Comparison of ENCODE assay signal across 8 mouse cellular contexts in genomic region chr10:128546787-128547186, GRCm38 (mm10). TPM values are rescaled to one million over a fixed set of nuclear protein-coding genes. Genes with fewer than 3 reads are reported as not detected.
A peak's percentile ranks its signal among the peaks of the same experiment; 100 is the strongest.
DNase-seq lines count a peak whose midpoint lies in the region; ATAC-seq and TF ChIP-seq lines count a peak whose summit lies in the region.

No protein-coding gene starts in this region.

- peak overlapping the region; percentile 91 for H3K4me2 ChIP-seq in lung, embryonic 16.5 days (ENCODE audit: low read depth, low read length)
- H3K4me2 ChIP-seq in neural tube, embryonic 15.5 days = peak overlapping the region; percentile 85

- TF ChIP-seq POLR2A in embryonic fibroblast, embryonic 13.5 days (IDR thresholded peaks at IDR 0.05; ENCODE audit: low read depth, low read length) = no peak

- H3K4me3 ChIP-seq in lung, embryonic 16.5 days (ENCODE audit: low read length) = peak overlapping the region; percentile 88
- peak overlapping the region; percentile 77 for H3K4me3 ChIP-seq in embryonic fibroblast, embryonic 13.5 days (ENCODE audit: insufficient read depth, low read length)
- H3K4me3 ChIP-seq in limb, embryonic 10.5 days = peak overlapping the region; percentile 83
- peak overlapping the region; percentile 71 for H3K4me3 ChIP-seq in neural tube, embryonic 15.5 days (replicated peaks)

- ATAC-seq in lung, embryonic 16.5 days (ENCODE audit: low read depth) = no peak
- ATAC-seq in neural tube, embryonic 15.5 days (ENCODE audit: low FRiP score) = no peak

- intact Hi-C loops in left cerebral cortex, postnatal 14 days (cut with DNase I) = loop anchor here (10.0 kb wide), 1 partner anchor 172 kb away; the partner anchor contains the start of gene Ankrd52

- peak overlapping the region; percentile 78 for H3K9ac ChIP-seq in lung, embryonic 16.5 days (ENCODE audit: low read length)
- H3K9ac ChIP-seq in neural tube, embryonic 15.5 days (replicated peaks) = peak overlapping the region; percentile 72

- H3K27ac ChIP-seq in lung, embryonic 16.5 days (ENCODE audit: low read length) = peak overlapping the region; percentile 97
- peak overlapping the region; percentile 87 for H3K27ac ChIP-seq in embryonic fibroblast, embryonic 13.5 days (ENCODE audit: insufficient read depth, low read length)
- peak overlapping the region; percentile 91 for H3K27ac ChIP-seq in limb, embryonic 10.5 days
- peak overlapping the region; percentile 98 for H3K27ac ChIP-seq in neural tube, embryonic 15.5 days (replicated peaks)

- 17% methylated on average over 7 of the region's 7 CpGs for WGBS in lung, embryonic 16.5 days
- 32% methylated on average over 7 of the region's 7 CpGs for WGBS in limb, embryonic 10.5 days
- 31% methylated on average over 7 of the region's 7 CpGs for WGBS in neural tube, embryonic 15.5 days

- no peak for DNase-seq in lung, postnatal 14 days
- DNase-seq in limb, embryonic 10.5 days (ENCODE audit: low spot score) = no peak
- no peak for DNase-seq in urinary bladder, postnatal 4 days (ENCODE audit: low spot score in 2 of 2)
- DNase-seq in left cerebral cortex, postnatal 14 days (ENCODE audit: low spot score in 2 of 2) = no peak
- DNase-seq in kidney, adult 18-20 months = no peak

- H3K9me3 ChIP-seq in lung, embryonic 16.5 days (ENCODE audit: control insufficient read depth, low read length) = no peaks in the 10 kb centered on the region
- no peaks in the 10 kb centered on the region for H3K9me3 ChIP-seq in limb, embryonic 10.5 days (replicated peaks)
- H3K9me3 ChIP-seq in neural tube, embryonic 15.5 days (replicated peaks) = no peaks in the 10 kb centered on the region

- no peak for TF ChIP-seq CTCF in embryonic fibroblast, embryonic 13.5 days (IDR thresholded peaks at IDR 0.05; ENCODE audit: borderline replicate concordance, insufficient read depth, low read length)

- peaks cover 10% of the 10 kb centered on the region for H3K4me1 ChIP-seq in lung, embryonic 16.5 days (replicated peaks; ENCODE audit: control insufficient read depth, insufficient read depth, low read length)
- H3K4me1 ChIP-seq in embryonic fibroblast, embryonic 13.5 days (ENCODE audit: control insufficient read depth, insufficient read depth, low read length) = peaks cover 2% of the 10 kb centered on the region; the same call in 1 of the 2 replicates
- H3K4me1 ChIP-seq in limb, embryonic 10.5 days = peaks cover 26% of the 10 kb centered on the region
- peaks cover 34% of the 10 kb centered on the region for H3K4me1 ChIP-seq in neural tube, embryonic 15.5 days

- no peaks in the 10 kb centered on the region for H3K27me3 ChIP-seq in lung, embryonic 16.5 days (ENCODE audit: control insufficient read depth, insufficient read depth, low read depth, low read length)
- H3K27me3 ChIP-seq in limb, embryonic 10.5 days (ENCODE audit: low read depth, poor library complexity, severe bottlenecking) = no peaks in the 10 kb centered on the region
- no peaks in the 10 kb centered on the region for H3K27me3 ChIP-seq in neural tube, embryonic 15.5 days (replicated peaks)

- peaks cover 28% of the 10 kb centered on the region for H3K36me3 ChIP-seq in lung, embryonic 16.5 days (ENCODE audit: control insufficient read depth, insufficient read depth, low read length)
- peaks cover 51% of the 10 kb centered on the region for H3K36me3 ChIP-seq in limb, embryonic 10.5 days
- H3K36me3 ChIP-seq in neural tube, embryonic 15.5 days = peaks cover 37% of the 10 kb centered on the region

RNA-seq across cellular contexts. Expression of gene Zc3h10, which starts 0.8 kb away (rescaled TPM):
- 10.9 and 11.9 TPM in 2 replicates for polyA plus RNA-seq in lung, embryonic 16.5 days (2015; fragmentation: Nextera tagmentation; extraction: Ambion mirVana)
- polyA plus RNA-seq in embryonic fibroblast, embryonic 13.5 days (2011; ENCODE audit: insufficient read length, low read depth, missing spikeins) = 4.7 and 6.0 TPM in 2 replicates
- 14.5 and 15.4 TPM in 2 replicates for polyA plus RNA-seq in limb, embryonic 10.5 days (2016; fragmentation: Nextera tagmentation; extraction: Ambion mirVana)
- polyA plus RNA-seq in neural tube, embryonic 15.5 days (2015; fragmentation: Nextera tagmentation; extraction: Ambion mirVana) = 16.0 and 16.2 TPM in 2 replicates
- 10 to 100 TPM; 11.4 to 12.0 TPM for total RNA-seq in left cerebral cortex, postnatal 14 days (2021)

RNA-seq across cellular contexts. Expression of gene Rpl41, which starts 2.3 kb away (rescaled TPM):
- 4,142 and 4,423 TPM in 2 replicates for polyA plus RNA-seq in lung, embryonic 16.5 days (2015; fragmentation: Nextera tagmentation; extraction: Ambion mirVana)
- 2,862 and 3,188 TPM in 2 replicates for polyA plus RNA-seq in embryonic fibroblast, embryonic 13.5 days (2011; ENCODE audit: insufficient read length, low read depth, missing spikeins)
- 3,499 and 3,829 TPM in 2 replicates for polyA plus RNA-seq in limb, embryonic 10.5 days (2016; fragmentation: Nextera tagmentation; extraction: Ambion mirVana)
- 2,372 and 2,481 TPM in 2 replicates for polyA plus RNA-seq in neural tube, embryonic 15.5 days (2015; fragmentation: Nextera tagmentation; extraction: Ambion mirVana)
- total RNA-seq in left cerebral cortex, postnatal 14 days (2021) = 1,000 to 10,000 TPM; 1,939 to 2,055 TPM

RNA-seq across cellular contexts. Expression of gene Pa2g4, which starts 19.0 kb away (rescaled TPM):
- polyA plus RNA-seq in lung, embryonic 16.5 days (2015; fragmentation: Nextera tagmentation; extraction: Ambion mirVana) = 161 and 167 TPM in 2 replicates
- 146 and 152 TPM in 2 replicates for polyA plus RNA-seq in embryonic fibroblast, embryonic 13.5 days (2011; ENCODE audit: insufficient read length, low read depth, missing spikeins)
- polyA plus RNA-seq in limb, embryonic 10.5 days (2016; fragmentation: Nextera tagmentation; extraction: Ambion mirVana) = 267 and 322 TPM in 2 replicates
- 121 and 157 TPM in 2 replicates for polyA plus RNA-seq in neural tube, embryonic 15.5 days (2015; fragmentation: Nextera tagmentation; extraction: Ambion mirVana)
- 10 to 100 TPM; 67.1 to 68.6 TPM for total RNA-seq in left cerebral cortex, postnatal 14 days (2021)

RNA-seq across cellular contexts. Expression of gene Esyt1, which starts 21.1 kb away (rescaled TPM):
- polyA plus RNA-seq in lung, embryonic 16.5 days (2015; fragmentation: Nextera tagmentation; extraction: Ambion mirVana) = 32.5 and 34.4 TPM in 2 replicates
- polyA plus RNA-seq in embryonic fibroblast, embryonic 13.5 days (2011; ENCODE audit: insufficient read length, low read depth, missing spikeins) = 75.2 and 83.3 TPM in 2 replicates
- polyA plus RNA-seq in limb, embryonic 10.5 days (2016; fragmentation: Nextera tagmentation; extraction: Ambion mirVana) = 7.0 and 8.4 TPM in 2 replicates
- 20.7 and 30.0 TPM in 2 replicates for polyA plus RNA-seq in neural tube, embryonic 15.5 days (2015; fragmentation: Nextera tagmentation; extraction: Ambion mirVana)
- total RNA-seq in left cerebral cortex, postnatal 14 days (2021) = 1 to 10 TPM; 8.1 to 9.3 TPM

RNA-seq across cellular contexts. Expression of gene Erbb3, which starts 42.7 kb away (rescaled TPM):
- polyA plus RNA-seq in lung, embryonic 16.5 days (2015; fragmentation: Nextera tagmentation; extraction: Ambion mirVana) = 26.9 and 27.6 TPM in 2 replicates
- 0.13 and 0.70 TPM in 2 replicates for polyA plus RNA-seq in embryonic fibroblast, embryonic 13.5 days (2011; ENCODE audit: insufficient read length, low read depth, missing spikeins)
- 3.2 and 5.3 TPM in 2 replicates for polyA plus RNA-seq in limb, embryonic 10.5 days (2016; fragmentation: Nextera tagmentation; extraction: Ambion mirVana)
- polyA plus RNA-seq in neural tube, embryonic 15.5 days (2015; fragmentation: Nextera tagmentation; extraction: Ambion mirVana) = 3.1 and 6.6 TPM in 2 replicates
- 1 to 10 TPM; 3.3 to 4.9 TPM for total RNA-seq in left cerebral cortex, postnatal 14 days (2021)
